Mouse (Mus musculus): ENCODE results near the gene Acoxl.

GRCm38 (mm10) chr2:128117605-128118004 lies 278.9 kb downstream of the Acoxl start:
- TF ChIP-seq CTCF (IDR thresholded peaks at IDR 0.05; ENCODE audit: borderline replicate concordance, insufficient read depth, low read depth, low read length) = no peak
- TF ChIP-seq POLR2A (IDR thresholded peaks at IDR 0.05; ENCODE audit: borderline replicate concordance, insufficient read depth, low read length) = no peak
